Mouse (Mus musculus) heart, adult 11 months (tissue): Measurements from ENCODE around the gene Slc25a3.

Source experiments
- DNase-seq: peaks from one replicate; pipeline ENCODE4 v3.0.0; 2022

Slc25a3 gene

GRCm38 (mm10) chr10:91141564-91141963, 17.7 kb upstream of the Slc25a3 start:
- DNase-seq, result peak; percentile 68

- peak; percentile 82 for DNase-seq
Measured at GRCm38 (mm10) chr10:91139148-91139766, 15.4 kb upstream of the Slc25a3 start.

GRCm38 (mm10) chr10:91138317-91138716, 14.5 kb upstream of the Slc25a3 start:
- peak; percentile 95 for DNase-seq

- peak; percentile 95 for DNase-seq
Measured at GRCm38 (mm10) chr10:91137400-91137799, 13.5 kb upstream of the Slc25a3 start.

- DNase-seq, result peak; percentile 81
Measured at GRCm38 (mm10) chr10:91135302-91135972, 11.6 kb upstream of the Slc25a3 start.

GRCm38 (mm10) chr10:91131565-91131964, 7.7 kb upstream of the Slc25a3 start:
- no peak for DNase-seq

GRCm38 (mm10) chr10:91130792-91131191, 6.9 kb upstream of the Slc25a3 start:
- DNase-seq, result no peak

- no peak for DNase-seq
Measured at GRCm38 (mm10) chr10:91128551-91129160, 4.8 kb upstream of the Slc25a3 start.

GRCm38 (mm10) chr10:91127395-91127794, 3.5 kb upstream of the Slc25a3 start:
- no peak for DNase-seq

- peak; percentile 92 for DNase-seq
Measured at GRCm38 (mm10) chr10:91126618-91127355, 2.9 kb upstream of the Slc25a3 start.

GRCm38 (mm10) chr10:91123281-91123827, 505 bp downstream of the Slc25a3 start:
- DNase-seq, result no peak

- DNase-seq, result no peak
Measured at GRCm38 (mm10) chr10:91122646-91123045, 1.2 kb downstream of the Slc25a3 start.

- DNase-seq, result peak; percentile 85
Measured at GRCm38 (mm10) chr10:91116958-91117357, 6.9 kb downstream of the Slc25a3 start.

- DNase-seq, result no peak
Measured at GRCm38 (mm10) chr10:91109841-91110240, 14.0 kb downstream of the Slc25a3 start.

GRCm38 (mm10) chr10:91105981-91106380, 17.9 kb downstream of the Slc25a3 start:
- peak; percentile 76 for DNase-seq

GRCm38 (mm10) chr10:91102799-91103590, 20.9 kb downstream of the Slc25a3 start:
- DNase-seq, result peak; percentile 79

GRCm38 (mm10) chr10:91101936-91102335, 21.9 kb downstream of the Slc25a3 start:
- DNase-seq, result peak; percentile 66

GRCm38 (mm10) chr10:91100101-91100500, 23.8 kb downstream of the Slc25a3 start:
- peak; percentile 78 for DNase-seq

GRCm38 (mm10) chr10:91098056-91098455, 25.8 kb downstream of the Slc25a3 start:
- peak; percentile 87 for DNase-seq

GRCm38 (mm10) chr10:91094251-91095104, 29.4 kb downstream of the Slc25a3 start:
- DNase-seq, result peak; percentile 75

GRCm38 (mm10) chr10:91092812-91093211, 31.0 kb downstream of the Slc25a3 start:
- peak; percentile 64 for DNase-seq
